Mouse (Mus musculus) myocyte (in vitro differentiated cells): ENCODE results near the gene Mrpl48. TPM values are rescaled to one million over a fixed set of nuclear protein-coding genes. Genes with fewer than 3 reads are reported as not detected.

Source experiments
- H3K27me3 ChIP-seq: one replicate; pipeline ENCODE4 v1.6.1; 2011; ENCODE audit not compliant: control insufficient read depth, insufficient read depth, insufficient read length
- H3K36me3 ChIP-seq: one replicate; pipeline ENCODE4 v1.6.1; 2011; ENCODE audit not compliant: control insufficient read depth, insufficient read depth
- H3K4me2 ChIP-seq: one replicate; pipeline ENCODE4 v1.6.1; 2011; ENCODE audit warnings: low read depth, control low read depth
- H3K4me3 ChIP-seq: one replicate; pipeline ENCODE4 v1.5.1; 2011; ENCODE audit warnings: mild to moderate bottlenecking, control low read depth, moderate library complexity
- H3K79me2 ChIP-seq: one replicate; pipeline ENCODE4 v1.6.1; 2011; ENCODE audit not compliant: control insufficient read depth, insufficient read depth
- H3ac ChIP-seq: one replicate; pipeline ENCODE4 v1.6.1; 2011; ENCODE audit not compliant: control insufficient read depth, insufficient read length
- CEBPB ChIP-seq: IDR thresholded peaks from 2 replicates; pipeline ENCODE4 v1.6.1; 2011; ENCODE audit warnings: mild to moderate bottlenecking, moderate library complexity; ENCODE audit not compliant: poor library complexity, insufficient read depth, severe bottlenecking
- E2F4 ChIP-seq: IDR thresholded peaks from one replicate; pipeline ENCODE4 v1.6.1; 2011; ENCODE audit warnings: mild to moderate bottlenecking, control low read depth, moderate library complexity; ENCODE audit not compliant: insufficient read depth
- MAX ChIP-seq: IDR thresholded peaks from one replicate; pipeline ENCODE4 v1.6.1; 2011; ENCODE audit warnings: low read depth, mild to moderate bottlenecking, control low read depth
- MYOD1 ChIP-seq, 3 experiments: IDR thresholded peaks; one replicate each; pipeline ENCODE4 v1.6.1; 2011; ENCODE audit warnings: control low read depth in 2 of 3, low read depth in 2 of 3, mild to moderate bottlenecking in 2 of 3, moderate library complexity in 1 of 3; ENCODE audit not compliant: insufficient read length in 2 of 3, control insufficient read depth in 1 of 3
- MYOG ChIP-seq, 3 experiments: IDR thresholded peaks; one replicate each; pipeline ENCODE4 v1.6.1; 2011; ENCODE audit warnings: control low read depth in 2 of 3, low read depth in 2 of 3, mild to moderate bottlenecking in 2 of 3; ENCODE audit not compliant: insufficient read length in 2 of 3, control insufficient read depth in 1 of 3, insufficient read depth in 1 of 3
- POLR2A ChIP-seq: IDR thresholded peaks from one replicate; pipeline ENCODE4 v1.6.1; 2011; ENCODE audit warnings: low read depth, mild to moderate bottlenecking, control low read depth, moderate library complexity; ENCODE audit not compliant: insufficient read length
- POLR2AphosphoS2 ChIP-seq: IDR thresholded peaks from one replicate; pipeline ENCODE4 v1.6.1; 2011; ENCODE audit warnings: low read depth, control low read depth; ENCODE audit not compliant: insufficient read length
- REST ChIP-seq: IDR thresholded peaks from one replicate; pipeline ENCODE4 v1.6.1; 2011; ENCODE audit warnings: mild to moderate bottlenecking, control low read depth, moderate library complexity; ENCODE audit not compliant: insufficient read depth, insufficient read length
- SRF ChIP-seq: IDR thresholded peaks from one replicate; pipeline ENCODE4 v1.6.1; 2011; ENCODE audit warnings: low read depth; ENCODE audit not compliant: control insufficient read depth, insufficient read length
- TCF12 ChIP-seq: IDR thresholded peaks from one replicate; pipeline ENCODE4 v1.6.1; 2011; ENCODE audit warnings: mild to moderate bottlenecking, control low read depth; ENCODE audit not compliant: poor library complexity, insufficient read depth, severe bottlenecking
- TCF3 ChIP-seq: IDR thresholded peaks from one replicate; pipeline ENCODE4 v1.6.1; 2011; ENCODE audit warnings: low read depth, control low read depth; ENCODE audit not compliant: insufficient read length
- USF1 ChIP-seq: IDR thresholded peaks from one replicate; pipeline ENCODE4 v1.6.1; 2011; ENCODE audit warnings: low read depth, mild to moderate bottlenecking, control low read depth, moderate library complexity
- polyA plus RNA-seq: library from polyadenylated mRNA; unstranded; fragments of >200 nt; fragmentation: generic; extraction: Trizol; gene quantifications from one replicate; pipeline ENCODE4 v1.2.1, GENCODE M21; 2012; ENCODE audit warnings: missing spikeins

Mrpl48 gene
- polyA plus RNA-seq, 1 experiment = 34.4 TPM

DNA sequence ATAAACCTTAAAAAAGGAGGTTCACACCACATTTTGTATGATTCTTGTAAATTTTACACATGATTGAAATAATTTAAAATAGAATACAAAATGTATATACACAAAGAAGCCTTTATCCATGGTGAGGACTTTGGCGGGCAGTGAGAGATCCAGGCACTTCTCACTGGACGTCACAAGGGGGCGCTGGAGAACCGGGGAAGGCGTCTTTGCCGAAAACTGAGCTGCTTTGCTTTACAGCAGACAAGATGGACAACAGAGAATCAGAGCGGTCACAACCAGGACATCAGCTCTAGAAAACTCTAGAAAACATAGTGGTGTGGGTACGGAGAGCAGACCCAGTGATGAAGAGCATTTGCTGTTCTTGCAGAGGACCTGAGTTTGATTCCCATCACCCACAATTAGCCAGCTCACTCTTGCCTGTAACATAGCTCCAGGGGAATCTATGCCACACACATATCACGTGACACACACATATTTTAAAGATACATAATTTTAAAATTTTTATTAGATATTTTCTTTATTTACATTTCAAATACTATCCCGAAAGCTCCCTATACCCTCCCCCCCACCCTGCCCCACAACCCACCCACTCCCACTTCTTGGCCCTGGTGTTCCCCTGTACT is 87.3 kb downstream of the Mrpl48 start:
- no peaks in the 10 kb centered on the region for H3K79me2 ChIP-seq
- peak overlapping the region; percentile 55 for H3K4me2 ChIP-seq
- H3K27me3 ChIP-seq = peaks cover 5% of the 10 kb centered on the region

DNA sequence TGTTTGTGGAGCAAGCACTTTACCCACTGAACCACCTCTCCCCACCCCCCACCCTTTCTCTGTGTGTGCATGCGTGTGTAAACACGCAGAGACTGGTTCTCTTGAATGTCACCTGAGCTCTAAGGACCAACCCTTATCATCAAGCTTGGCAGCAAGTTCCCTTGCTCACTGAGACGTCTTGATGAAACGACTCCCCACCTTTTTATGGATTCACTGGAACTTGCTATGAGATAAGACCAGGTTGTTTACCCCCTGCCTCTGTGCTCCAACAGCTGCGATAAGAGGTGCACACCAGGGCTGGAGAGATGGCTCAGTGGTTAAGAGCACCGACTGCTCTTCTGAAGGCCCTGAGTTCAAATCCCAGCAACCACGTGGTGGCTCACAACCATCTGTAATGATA is 87.9 kb downstream of the Mrpl48 start:
- Histone ChIP-seq H3K79me2 (no peaks in the 10 kb centered on the region), H3K4me3 (no peak overlapping the region), H3K4me2 (no peak overlapping the region), H3K36me3 (no peaks in the 10 kb centered on the region), H3K27me3 (peaks cover 5% of the 10 kb centered on the region), H3ac (no peak overlapping the region)
- no peak for TF ChIP-seq USF1
- TF ChIP-seq CEBPB = no peak
- TF ChIP-seq REST = no peak
- no peak for TF ChIP-seq MYOD1 (IDR thresholded peaks at IDR 0.05; ENCODE audit: control insufficient read depth in 1 of 3, insufficient read length in 2 of 3, low read depth in 2 of 3)
- no peak for TF ChIP-seq TCF3
- no peak for TF ChIP-seq TCF12
- TF ChIP-seq MYOG (IDR thresholded peaks at IDR 0.05; ENCODE audit: control insufficient read depth in 1 of 3, insufficient read depth in 1 of 3, insufficient read length in 2 of 3, low read depth in 2 of 3) = no peak
- TF ChIP-seq POLR2A = no peak
- TF ChIP-seq SRF = no peak
- no peak for TF ChIP-seq POLR2AphosphoS2
- no peak for TF ChIP-seq MAX

More for the DNA sequence above, 87.3 kb downstream of the Mrpl48 start:
- TF ChIP-seq POLR2A (no peak), MYOD1 (IDR thresholded peaks at IDR 0.05; ENCODE audit: control insufficient read depth in 1 of 3, insufficient read length in 2 of 3, low read depth in 2 of 3) (no peak), POLR2AphosphoS2 (no peak), TCF3 (no peak), USF1 (peak; percentile 35), MAX (no peak)
- no peak overlapping the region for H3ac ChIP-seq
- no peak overlapping the region for H3K4me3 ChIP-seq
- H3K36me3 ChIP-seq = no peaks in the 10 kb centered on the region

DNA sequence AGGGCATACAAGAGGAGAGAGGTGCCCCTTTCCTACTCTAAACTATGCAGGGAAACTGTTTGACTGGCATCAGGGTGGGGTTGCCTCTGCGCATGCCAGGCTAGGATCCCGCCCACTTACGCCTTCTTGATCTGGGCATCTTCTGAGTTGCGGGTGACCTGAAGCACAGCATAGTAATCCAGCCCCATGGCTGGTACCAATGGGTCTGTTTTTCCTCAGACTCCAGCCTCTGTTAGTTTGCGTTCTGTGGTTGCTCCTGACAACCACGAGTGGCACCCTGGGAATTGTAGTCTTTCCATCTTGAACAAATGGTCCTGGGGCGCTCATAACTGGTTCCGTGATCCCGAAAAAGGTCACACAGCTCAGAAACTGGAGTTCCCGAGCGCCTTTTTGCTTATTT is 93.5 kb downstream of the Mrpl48 start, which contains the start of gene Dnajb13:
TSS of gene Dnajb13 (minus strand) at position 388 of the 400 bp plus-strand sequence.
- H3K27me3 ChIP-seq = no peaks in the 10 kb centered on the region
- H3K79me2 ChIP-seq = no peaks in the 10 kb centered on the region
- no peaks in the 10 kb centered on the region for H3K36me3 ChIP-seq
- H3K4me2 ChIP-seq = no peak within 1 kb of the TSS
- H3ac ChIP-seq = no peak within 1 kb of the TSS
- TF ChIP-seq MAX (no peak), POLR2A (no peak), POLR2AphosphoS2 (no peak), REST (no peak)
- H3K4me3 ChIP-seq = no peak within 1 kb of the TSS

DNA sequence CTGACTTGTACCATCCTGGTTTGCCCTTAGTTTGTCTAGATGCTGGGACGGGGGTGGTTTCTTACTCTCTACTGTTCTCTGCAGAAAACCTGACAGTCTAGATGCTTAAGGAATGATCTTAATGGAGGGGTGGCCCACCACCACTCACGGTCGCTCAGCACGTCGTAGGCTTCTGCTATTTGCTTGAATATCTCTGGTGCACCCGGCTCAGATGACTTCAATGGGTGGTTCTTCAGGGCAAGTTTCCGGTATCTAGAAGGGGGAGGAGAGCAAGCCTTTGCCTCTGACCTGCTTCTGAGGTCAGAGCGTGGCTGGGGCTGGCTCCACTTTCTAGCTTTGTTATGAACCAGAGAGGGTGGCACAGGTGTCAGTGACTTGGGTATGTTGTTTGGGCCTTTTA is 96.5 kb downstream of the Mrpl48 start:
- H3K27me3 ChIP-seq = no peaks in the 10 kb centered on the region
- no peak overlapping the region for H3K4me3 ChIP-seq
- H3K79me2 ChIP-seq = no peaks in the 10 kb centered on the region
- H3ac ChIP-seq = no peak overlapping the region
- H3K4me2 ChIP-seq = no peak overlapping the region
- no peaks in the 10 kb centered on the region for H3K36me3 ChIP-seq
- TF ChIP-seq MYOG (IDR thresholded peaks at IDR 0.05; ENCODE audit: control insufficient read depth in 1 of 3, insufficient read depth in 1 of 3, insufficient read length in 2 of 3, low read depth in 2 of 3) = no peak
- TF ChIP-seq TCF12 = no peak
- no peak for TF ChIP-seq USF1
- no peak for TF ChIP-seq MYOD1 (IDR thresholded peaks at IDR 0.05; ENCODE audit: control insufficient read depth in 1 of 3, insufficient read length in 2 of 3, low read depth in 2 of 3)
- TF ChIP-seq TCF3 = no peak
- TF ChIP-seq REST = no peak
- no peak for TF ChIP-seq CEBPB
- TF ChIP-seq POLR2AphosphoS2 = no peak
- no peak for TF ChIP-seq SRF
- TF ChIP-seq POLR2A = no peak

DNA sequence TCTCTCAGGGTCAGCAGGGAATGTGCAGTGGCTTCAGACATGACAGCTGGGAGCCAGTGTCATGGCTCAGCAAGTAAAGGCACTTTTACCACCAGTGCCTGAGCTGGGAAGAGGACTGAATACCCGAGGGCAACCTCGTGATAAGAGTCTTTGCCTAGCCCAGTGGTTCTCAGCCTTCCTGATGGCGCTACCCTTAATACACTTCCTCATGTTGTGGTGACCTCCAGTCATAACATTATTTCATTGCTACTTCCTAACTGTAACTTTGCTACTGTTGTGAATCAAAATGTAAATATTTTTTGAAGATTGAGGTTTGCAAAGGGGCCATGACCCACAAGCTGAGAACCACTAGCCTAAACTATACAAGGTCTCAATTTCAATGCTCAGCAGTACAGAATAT is 99.4 kb downstream of the Mrpl48 start:
- Histone ChIP-seq H3ac (no peak overlapping the region), H3K79me2 (no peaks in the 10 kb centered on the region), H3K36me3 (no peaks in the 10 kb centered on the region), H3K27me3 (no peaks in the 10 kb centered on the region), H3K4me2 (no peak overlapping the region), H3K4me3 (no peak overlapping the region)
- TF ChIP-seq TCF12 (no peak), SRF (no peak), CEBPB (no peak), TCF3 (no peak), POLR2AphosphoS2 (no peak), E2F4 (no peak), MAX (no peak), REST (no peak), MYOD1 (IDR thresholded peaks at IDR 0.05; ENCODE audit: control insufficient read depth in 1 of 3, insufficient read length in 2 of 3, low read depth in 2 of 3) (no peak), MYOG (IDR thresholded peaks at IDR 0.05; ENCODE audit: control insufficient read depth in 1 of 3, insufficient read depth in 1 of 3, insufficient read length in 2 of 3, low read depth in 2 of 3) (no peak), USF1 (no peak), POLR2A (no peak)
